Mouse (Mus musculus) T-helper 2 cell (primary cell): ENCODE measurements around the gene Pard6a.

Source experiments
- in situ Hi-C: fragments of 300-600 bp; cut with MboI, MseI; formaldehyde crosslinking; loops from one replicate; pipeline ENCODE4 v1.15.1; 2025; ENCODE audit warnings: high pct_unique_total_duplicates

Pard6a gene

GRCm38 (mm10) chr8:105700966-105701824, at the start of gene Pard6a, which contains the start of gene Acd:
Pard6a (plus strand) TSS chr8:105701148.
Acd (minus strand) TSS chr8:105701102.
- in situ Hi-C loops: no loop called here

GRCm38 (mm10) chr8:105657641-105658040, 43.3 kb upstream of the Pard6a start:
- in situ Hi-C loops: loop anchor here (25.0 kb wide), 1 partner anchor 1255 kb away; no protein-coding TSS in a partner anchor

GRCm38 (mm10) chr8:105661167-105661566, 39.8 kb upstream of the Pard6a start:
- in situ Hi-C loops: loop anchor here (25.0 kb wide), 1 partner anchor 1251 kb away; no protein-coding TSS in a partner anchor

- in situ Hi-C loops: no loop called here
Observed at GRCm38 (mm10) chr8:105677891-105678290, 23.1 kb upstream of the Pard6a start.

GRCm38 (mm10) chr8:105685325-105685724, 15.6 kb upstream of the Pard6a start:
- in situ Hi-C loops: loop anchor here (5.0 kb wide), 2 partner anchors 58 to 83 kb away; no protein-coding TSS in a partner anchor

- in situ Hi-C loops: loop anchor here (5.0 kb wide), 2 partner anchors 59 to 84 kb away; no protein-coding TSS in a partner anchor
Observed at GRCm38 (mm10) chr8:105685796-105686308, 15.1 kb upstream of the Pard6a start, which contains the start of gene Carmil2. Carmil2 (plus strand) TSS chr8:105686274.

GRCm38 (mm10) chr8:105686551-105686950, 14.4 kb upstream of the Pard6a start:
- in situ Hi-C loops: loop anchor here (5.0 kb wide), 2 partner anchors 59 to 84 kb away; no protein-coding TSS in a partner anchor

GRCm38 (mm10) chr8:105687512-105687911, 13.4 kb upstream of the Pard6a start:
- in situ Hi-C loops: loop anchor here (5.0 kb wide), 2 partner anchors 60 to 85 kb away; no protein-coding TSS in a partner anchor

GRCm38 (mm10) chr8:105688242-105688752, 12.7 kb upstream of the Pard6a start:
- in situ Hi-C loops: loop anchor here (5.0 kb wide), 2 partner anchors 61 to 86 kb away; no protein-coding TSS in a partner anchor

GRCm38 (mm10) chr8:105689256-105689982, 11.5 kb upstream of the Pard6a start:
- in situ Hi-C loops: loop anchor here (5.0 kb wide), 2 partner anchors 62 to 87 kb away; no protein-coding TSS in a partner anchor

GRCm38 (mm10) chr8:105689983-105690360, 11.0 kb upstream of the Pard6a start:
- in situ Hi-C loops: loop anchor here (5.0 kb wide), 2 partner anchors 63 to 88 kb away; no protein-coding TSS in a partner anchor

GRCm38 (mm10) chr8:105690978-105691377, 10.0 kb upstream of the Pard6a start:
- in situ Hi-C loops: no loop called here

- in situ Hi-C loops: no loop called here
Observed at GRCm38 (mm10) chr8:105692449-105693182, 8.3 kb upstream of the Pard6a start.

GRCm38 (mm10) chr8:105693648-105694047, 7.3 kb upstream of the Pard6a start:
- in situ Hi-C loops: no loop called here

GRCm38 (mm10) chr8:105694051-105694799, 6.7 kb upstream of the Pard6a start:
- in situ Hi-C loops: no loop called here

- in situ Hi-C loops: no loop called here
Observed at GRCm38 (mm10) chr8:105695080-105695780, 5.7 kb upstream of the Pard6a start.

GRCm38 (mm10) chr8:105697196-105697780, 3.7 kb upstream of the Pard6a start:
- in situ Hi-C loops: no loop called here

GRCm38 (mm10) chr8:105698734-105699133, 2.2 kb upstream of the Pard6a start:
- in situ Hi-C loops: no loop called here
